Mouse (Mus musculus) midbrain, embryonic 14.5 days (tissue): ENCODE measurements around the gene Birc2. TPM values are rescaled to one million over a fixed set of nuclear protein-coding genes. Genes with fewer than 3 reads are reported as not detected.

Experiments used
- ATAC-seq: fragments of 200-750 bp; cut with Nextera tagmentation; 2 replicates; pipeline ENCODE4 v1.8.0; 2017; ENCODE audit warnings: moderate number of reproducible peaks, moderate library complexity; ENCODE audit not compliant: low FRiP score, low TSS enrichment
- DNase-seq: peaks from one replicate; pipeline ENCODE4 v3.0.0-alpha.2; 2015
- H3K27ac ChIP-seq: fragments of 300-500 bp; sonication (generic); replicated peaks from 2 replicates; pipeline ENCODE4 v1.5.1; 2014; ENCODE audit warnings: mild to moderate bottlenecking, low read depth, low read length, moderate library complexity
- H3K27me3 ChIP-seq: fragments of 300-500 bp; sonication (generic); 2 replicates; pipeline ENCODE4 v1.6.1; 2014; ENCODE audit warnings: low read length, control low read depth, mixed read lengths; ENCODE audit not compliant: control insufficient read depth, insufficient read depth
- H3K36me3 ChIP-seq: fragments of 300-500 bp; sonication (generic); 2 replicates; pipeline ENCODE4 v1.6.1; 2014; ENCODE audit warnings: low read length, control low read depth; ENCODE audit not compliant: control insufficient read depth, insufficient read depth
- H3K4me1 ChIP-seq: fragments of 300-500 bp; sonication (generic); 2 replicates; pipeline ENCODE4 v1.6.1; 2014; ENCODE audit warnings: mild to moderate bottlenecking, antibody characterized with exemption, low read length, control low read depth; ENCODE audit not compliant: control insufficient read depth, insufficient read depth
- H3K4me2 ChIP-seq: fragments of 300-500 bp; sonication (generic); 2 replicates; pipeline ENCODE4 v1.6.1; 2014; ENCODE audit warnings: mild to moderate bottlenecking, low read length, moderate library complexity
- H3K4me3 ChIP-seq: fragments of 300-500 bp; sonication (generic); replicated peaks from 2 replicates; pipeline ENCODE4 v1.5.1; 2014; ENCODE audit warnings: low read depth, low read length
- H3K9ac ChIP-seq: fragments of 300-500 bp; sonication (generic); replicated peaks from 2 replicates; pipeline ENCODE4 v1.6.1; 2014; ENCODE audit warnings: mild to moderate bottlenecking, low read length, moderate library complexity
- H3K9me3 ChIP-seq: fragments of 300-500 bp; sonication (generic); 2 replicates; pipeline ENCODE4 v1.6.1; 2016; ENCODE audit warnings: low read length, control low read depth, mixed read lengths; ENCODE audit not compliant: control insufficient read depth
- WGBS: fragments of 180-500 bp; shearing (Covaris S2); extraction: QIAGEN DNeasy Blood & Tissue Kit; methylation state at CpG from one replicate; pipeline ENCODE4 v1.1.7; 2014; 5-methylcytosine and 5-hydroxymethylcytosine counted together
- polyA plus RNA-seq: library from polyadenylated mRNA; unstranded; fragments of >200 nt; fragmentation: Nextera tagmentation; extraction: Ambion mirVana; gene quantifications from 2 replicates; pipeline ENCODE4 v1.2.1, GENCODE M21; 2014

Birc2 gene
- polyA plus RNA-seq, 1 experiment from 2014 or later, result 57.7 TPM

DNA sequence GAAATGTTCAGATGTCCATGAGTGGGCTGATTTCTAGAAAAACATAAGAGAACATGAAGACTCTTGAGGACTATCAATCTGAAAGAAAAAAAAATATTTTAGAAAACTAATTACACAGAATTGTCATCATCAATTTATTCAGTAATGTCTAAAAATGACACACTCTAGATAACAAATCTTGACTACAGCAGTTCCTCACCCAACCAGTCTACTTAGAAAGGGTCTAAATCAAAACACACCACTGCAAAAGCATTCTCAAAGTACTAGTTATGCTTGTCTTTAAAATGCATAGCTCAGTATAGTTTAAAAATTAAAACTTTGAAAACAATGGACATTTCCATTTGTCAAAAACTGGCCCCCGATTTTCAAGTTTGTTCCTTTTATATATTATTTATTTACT lies 1.6 kb downstream of the Birc2 start:
- Histone ChIP-seq H3K4me3 (no peak overlapping the region), H3K4me2 (peak overlapping the region; percentile 79)
- WGBS, result 89% methylated on average over 1 of the region's 1 CpGs

GRCm38 (mm10) chr9:7833421-7833820 lies 3.4 kb downstream of the Birc2 start:
- no peak overlapping the region for H3K9ac ChIP-seq
- H3K4me2 ChIP-seq, result peak overlapping the region; percentile 22; the same call in 1 of the 2 replicates
- H3K4me1 ChIP-seq, result peaks cover 46% of the 10 kb centered on the region
- H3K4me3 ChIP-seq, result no peak overlapping the region
- H3K9me3 ChIP-seq, result no peaks in the 10 kb centered on the region
- H3K27ac ChIP-seq, result no peak overlapping the region
- DNase-seq (no peak), ATAC-seq (no peak)
- WGBS, result 87% methylated on average over 6 of the region's 6 CpGs
- H3K36me3 ChIP-seq, result peaks cover 17% of the 10 kb centered on the region
- H3K27me3 ChIP-seq, result no peaks in the 10 kb centered on the region

More for the DNA sequence above, 1.6 kb downstream of the Birc2 start:
- ATAC-seq (no peak), DNase-seq (no peak)
- Histone ChIP-seq H3K27me3 (no peaks in the 10 kb centered on the region), H3K9ac (no peak overlapping the region), H3K9me3 (no peaks in the 10 kb centered on the region), H3K27ac (no peak overlapping the region), H3K36me3 (peaks cover 17% of the 10 kb centered on the region), H3K4me1 (peaks cover 39% of the 10 kb centered on the region)

- Histone ChIP-seq H3K9me3 (no peaks in the 10 kb centered on the region), H3K4me1 (peaks cover 37% of the 10 kb centered on the region), H3K4me2 (peak overlapping the region; percentile 45), H3K27ac (no peak overlapping the region), H3K36me3 (peaks cover 17% of the 10 kb centered on the region), H3K9ac (no peak overlapping the region), H3K4me3 (no peak overlapping the region), H3K27me3 (no peaks in the 10 kb centered on the region)
- ATAC-seq (no peak), DNase-seq (no peak)
- WGBS, result 81% methylated on average over 9 of the region's 9 CpGs
Measured at GRCm38 (mm10) chr9:7829531-7830528, 7.0 kb downstream of the Birc2 start.

DNA sequence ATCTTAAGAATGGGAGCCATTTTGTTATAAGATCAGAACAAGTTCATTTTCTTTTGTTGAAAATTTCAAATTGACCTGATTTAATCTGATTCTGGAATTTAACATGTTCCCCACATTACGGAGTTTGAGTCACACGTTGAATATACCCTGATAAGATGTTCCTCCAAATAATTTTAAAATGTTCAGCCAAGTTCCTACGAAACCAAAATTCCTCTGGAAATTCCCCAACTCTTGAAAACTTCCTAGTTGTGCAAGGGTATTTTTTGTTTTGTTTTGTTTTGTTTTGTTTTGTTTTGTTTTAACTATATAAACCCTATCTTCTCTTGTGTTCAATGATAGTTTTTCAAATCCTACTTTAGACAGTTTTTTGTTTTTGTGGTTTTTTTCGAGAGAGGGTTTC lies 8.2 kb downstream of the Birc2 start:
- H3K27ac ChIP-seq, result no peak overlapping the region
- H3K27me3 ChIP-seq, result no peaks in the 10 kb centered on the region
- H3K36me3 ChIP-seq, result peaks cover 11% of the 10 kb centered on the region
- no peak overlapping the region for H3K4me2 ChIP-seq
- WGBS, result 96% methylated on average over 4 of the region's 4 CpGs
- H3K4me3 ChIP-seq, result no peak overlapping the region
- H3K4me1 ChIP-seq, result peaks cover 31% of the 10 kb centered on the region
- H3K9ac ChIP-seq, result no peak overlapping the region
- no peaks in the 10 kb centered on the region for H3K9me3 ChIP-seq
- no peak for DNase-seq
- no peak for ATAC-seq

- Histone ChIP-seq H3K27me3 (no peaks in the 10 kb centered on the region), H3K9ac (no peak overlapping the region), H3K4me1 (peaks cover 3% of the 10 kb centered on the region; the same call in 1 of the 2 replicates), H3K36me3 (peaks cover 24% of the 10 kb centered on the region), H3K27ac (no peak overlapping the region), H3K9me3 (no peaks in the 10 kb centered on the region), H3K4me2 (no peak overlapping the region), H3K4me3 (no peak overlapping the region)
- DNase-seq (no peak), ATAC-seq (no peak)
- 95% methylated on average over 5 of the region's 5 CpGs for WGBS
Measured at GRCm38 (mm10) chr9:7824916-7825315, 11.9 kb downstream of the Birc2 start.

DNA sequence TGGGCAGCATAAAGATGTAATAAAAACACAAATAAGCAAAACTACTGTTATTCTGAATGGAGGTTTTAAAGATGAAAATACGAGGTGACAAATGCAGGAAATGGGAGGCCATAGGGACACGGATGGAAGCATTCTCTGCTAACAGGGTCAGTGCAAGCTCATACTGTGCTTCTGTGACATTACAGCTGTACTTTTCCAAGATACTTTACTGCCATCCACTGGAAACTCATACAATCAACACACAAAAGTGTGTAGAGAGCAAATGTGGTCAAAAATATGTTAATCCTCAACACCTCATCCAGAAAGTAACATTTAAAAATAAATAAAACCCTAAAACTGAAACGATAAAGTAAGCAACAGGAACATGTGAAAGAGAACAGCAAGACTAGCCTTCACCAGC lies 14.1 kb downstream of the Birc2 start:
- Histone ChIP-seq H3K4me1 (no peaks in the 10 kb centered on the region), H3K36me3 (peaks cover 43% of the 10 kb centered on the region), H3K27ac (no peak overlapping the region), H3K27me3 (no peaks in the 10 kb centered on the region), H3K9ac (no peak overlapping the region), H3K4me3 (no peak overlapping the region), H3K9me3 (no peaks in the 10 kb centered on the region), H3K4me2 (no peak overlapping the region)
- no peak for ATAC-seq
- no peak for DNase-seq
- 90% methylated on average over 3 of the region's 3 CpGs for WGBS

DNA sequence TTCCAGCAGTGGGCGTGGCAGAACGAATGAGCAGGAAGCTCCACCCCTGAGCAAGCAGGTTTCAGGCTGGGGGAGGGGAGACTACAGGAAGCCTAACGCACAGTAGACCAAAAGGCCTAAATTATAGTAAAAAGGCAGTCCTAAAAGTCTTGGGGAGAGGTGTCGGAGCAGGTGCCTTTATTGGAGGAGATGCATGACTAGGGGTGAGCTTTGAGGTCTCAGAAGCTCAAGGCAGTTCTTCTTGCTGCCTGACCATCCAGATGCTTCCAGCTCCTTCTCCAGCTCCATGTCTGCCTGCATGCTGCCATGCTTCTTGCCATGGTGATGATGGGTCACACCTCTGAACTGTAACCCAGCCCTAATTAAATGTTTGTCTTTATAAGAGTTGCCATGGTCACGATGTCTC lies 31.8 kb downstream of the Birc2 start:
- ATAC-seq (no peak), DNase-seq (no peak)
- H3K27ac ChIP-seq, result no peak overlapping the region
- WGBS, result 64% methylated on average over 4 of the region's 5 CpGs
- H3K27me3 ChIP-seq, result no peaks in the 10 kb centered on the region
- no peak overlapping the region for H3K9ac ChIP-seq
- no peaks in the 10 kb centered on the region for H3K9me3 ChIP-seq
- H3K4me2 ChIP-seq, result no peak overlapping the region
- H3K4me3 ChIP-seq, result no peak overlapping the region
- 0 out of 2 replicates have a peak, but pooled peaks cover 2% of the 10 kb centered on the region for H3K36me3 ChIP-seq
- no peaks in the 10 kb centered on the region for H3K4me1 ChIP-seq

DNA sequence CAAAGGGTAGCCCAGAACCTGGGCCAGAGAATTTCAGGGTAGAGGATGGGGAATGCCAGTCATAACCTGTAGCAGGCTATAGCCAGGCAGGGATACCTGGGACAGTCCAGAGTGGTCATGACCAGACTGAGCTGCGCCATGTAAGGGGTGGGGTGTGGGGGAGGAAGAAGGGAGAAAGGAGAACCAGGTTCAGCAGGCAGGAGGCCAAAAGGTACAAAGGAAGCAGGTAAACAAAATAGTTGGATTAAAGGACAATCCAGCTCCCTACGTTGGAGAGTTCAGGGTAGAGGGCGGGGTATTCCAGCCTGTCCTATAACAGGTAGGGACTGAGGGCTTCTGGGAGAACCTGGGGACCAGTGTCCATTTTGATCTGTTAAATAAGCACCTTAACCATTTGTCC lies 38.3 kb downstream of the Birc2 start:
- ATAC-seq, result no peak
- 93% methylated on average over 3 of the region's 3 CpGs for WGBS
- no peak overlapping the region for H3K4me2 ChIP-seq

DNA sequence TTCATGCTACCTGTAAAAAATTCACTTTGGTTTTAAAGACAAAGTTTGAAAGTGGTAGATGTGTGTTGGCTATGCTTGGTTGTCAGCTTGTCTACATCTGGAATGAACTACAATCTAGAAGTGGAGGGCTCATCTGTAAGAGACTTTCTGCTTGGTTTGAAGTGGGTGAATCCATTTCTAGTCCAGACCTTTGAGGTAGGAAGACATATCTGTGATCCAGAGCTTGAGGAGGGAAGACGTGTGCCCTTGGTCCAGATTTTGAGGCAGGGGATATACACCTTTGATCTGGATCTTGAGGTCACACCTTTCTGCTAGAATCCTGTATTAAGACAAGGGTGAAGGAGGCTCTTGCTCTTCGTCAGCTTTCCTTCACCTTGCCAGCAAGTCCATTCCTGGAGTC lies 39.3 kb downstream of the Birc2 start:
- Histone ChIP-seq H3K9ac (no peak overlapping the region), H3K27ac (no peak overlapping the region), H3K4me3 (no peak overlapping the region), H3K36me3 (peaks cover 7% of the 10 kb centered on the region; the same call in 1 of the 2 replicates), H3K4me2 (no peak overlapping the region), H3K9me3 (no peaks in the 10 kb centered on the region), H3K27me3 (no peaks in the 10 kb centered on the region), H3K4me1 (no peaks in the 10 kb centered on the region)
- DNase-seq (no peak), ATAC-seq (no peak)
- 94% methylated on average over 2 of the region's 2 CpGs for WGBS

More for the DNA sequence above, 38.3 kb downstream of the Birc2 start:
- no peak for DNase-seq
- H3K9me3 ChIP-seq, result no peaks in the 10 kb centered on the region
- no peak overlapping the region for H3K27ac ChIP-seq
- H3K9ac ChIP-seq, result no peak overlapping the region
- no peaks in the 10 kb centered on the region for H3K4me1 ChIP-seq
- H3K4me3 ChIP-seq, result no peak overlapping the region
- peaks cover 4% of the 10 kb centered on the region; the same call in 1 of the 2 replicates for H3K36me3 ChIP-seq
- no peaks in the 10 kb centered on the region for H3K27me3 ChIP-seq
